Mouse (Mus musculus) midbrain, embryonic 10.5 days (tissue): ENCODE measurements around the gene Kcnj16. TPM values are rescaled to one million over a fixed set of nuclear protein-coding genes. Genes with fewer than 3 reads are reported as not detected.

ENCODE experiments used
- DNase-seq: peaks from one replicate; pipeline ENCODE4 v3.0.0-alpha.2; 2017; ENCODE audit warnings: low spot score
- H3K27ac ChIP-seq: fragments of 300-500 bp; sonication (generic); replicated peaks from 2 replicates; pipeline ENCODE4 v1.5.1; 2016; ENCODE audit warnings: mild to moderate bottlenecking
- H3K27me3 ChIP-seq: fragments of 300-500 bp; sonication (generic); 2 replicates; pipeline ENCODE4 v1.6.1; 2016; ENCODE audit warnings: low read depth, mild to moderate bottlenecking; ENCODE audit not compliant: poor library complexity, severe bottlenecking
- H3K36me3 ChIP-seq: fragments of 300-500 bp; sonication (generic); 2 replicates; pipeline ENCODE4 v1.6.1; 2016; ENCODE audit warnings: mild to moderate bottlenecking, moderate library complexity
- H3K4me1 ChIP-seq: fragments of 300-500 bp; sonication (generic); 2 replicates; pipeline ENCODE4 v1.6.1; 2016
- H3K4me3 ChIP-seq: fragments of 300-500 bp; sonication (generic); 2 replicates; pipeline ENCODE4 v1.5.1; 2016; ENCODE audit warnings: mild to moderate bottlenecking, moderate library complexity
- H3K9me3 ChIP-seq: fragments of 300-500 bp; sonication (generic); replicated peaks from 2 replicates; pipeline ENCODE4 v1.6.1; 2016; ENCODE audit warnings: mild to moderate bottlenecking
- WGBS: fragments of 180-500 bp; shearing (Covaris S2); methylation state at CpG from one replicate; pipeline ENCODE4 v1.1.7; 2016; 5-methylcytosine and 5-hydroxymethylcytosine counted together
- polyA plus RNA-seq: library from polyadenylated mRNA; unstranded; fragments of >200 nt; fragmentation: Nextera tagmentation; extraction: Ambion mirVana; gene quantifications from 2 replicates; pipeline ENCODE4 v1.2.1, GENCODE M21; 2016

Gene Kcnj16
- polyA plus RNA-seq, 1 experiment from 2014 or later, result not detected

DNA sequence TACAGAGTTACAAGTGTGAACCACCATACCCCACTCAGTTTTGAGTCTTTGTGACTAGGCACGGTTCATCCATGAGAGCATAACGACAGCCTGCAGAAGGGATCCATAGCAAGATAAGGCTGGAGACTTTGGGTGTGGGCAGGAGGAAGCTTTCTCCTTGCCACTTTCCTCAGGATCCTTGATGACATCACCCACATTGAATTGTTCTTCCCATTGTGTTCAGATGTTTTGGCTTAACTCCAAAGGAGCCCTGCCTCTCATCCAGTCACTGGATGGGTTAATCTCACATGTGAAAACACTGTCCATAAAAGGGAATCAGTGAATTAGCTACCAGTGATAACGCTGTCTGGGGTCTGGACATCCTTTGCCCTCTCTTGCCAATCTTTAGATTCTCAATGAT lies 37.3 kb downstream of the Kcnj16 start:
- Histone ChIP-seq H3K4me3 (no peak overlapping the region), H3K27me3 (no peaks in the 10 kb centered on the region), H3K27ac (no peak overlapping the region), H3K4me1 (no peaks in the 10 kb centered on the region), H3K9me3 (no peaks in the 10 kb centered on the region), H3K36me3 (no peaks in the 10 kb centered on the region)
- WGBS, result 85% methylated on average over 3 of the region's 3 CpGs
- DNase-seq, result no peak

DNA sequence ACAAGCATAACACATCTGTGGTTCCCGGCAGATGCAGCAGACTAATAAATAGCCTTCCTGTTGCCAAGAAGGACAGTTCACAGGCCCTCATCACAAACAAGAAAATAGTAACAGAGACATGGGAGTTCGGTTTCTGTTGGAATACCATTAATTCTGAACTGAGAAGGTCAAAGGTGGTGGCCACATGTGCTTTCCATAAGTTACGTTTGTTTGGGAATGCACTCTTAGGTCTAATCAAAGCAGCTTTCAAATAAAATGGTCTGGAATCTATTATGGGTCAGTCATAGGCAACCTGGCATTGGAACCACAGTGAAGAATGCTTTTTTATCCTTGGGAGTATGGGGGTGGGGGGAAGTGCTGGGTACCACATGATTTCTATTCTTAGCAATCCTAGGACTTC lies 41.6 kb downstream of the Kcnj16 start:
- WGBS, result 74% methylated on average over 3 of the region's 3 CpGs
- Histone ChIP-seq H3K27ac (no peak overlapping the region), H3K4me3 (no peak overlapping the region), H3K9me3 (no peaks in the 10 kb centered on the region), H3K4me1 (no peaks in the 10 kb centered on the region), H3K36me3 (no peaks in the 10 kb centered on the region), H3K27me3 (no peaks in the 10 kb centered on the region)
- DNase-seq, result no peak

DNA sequence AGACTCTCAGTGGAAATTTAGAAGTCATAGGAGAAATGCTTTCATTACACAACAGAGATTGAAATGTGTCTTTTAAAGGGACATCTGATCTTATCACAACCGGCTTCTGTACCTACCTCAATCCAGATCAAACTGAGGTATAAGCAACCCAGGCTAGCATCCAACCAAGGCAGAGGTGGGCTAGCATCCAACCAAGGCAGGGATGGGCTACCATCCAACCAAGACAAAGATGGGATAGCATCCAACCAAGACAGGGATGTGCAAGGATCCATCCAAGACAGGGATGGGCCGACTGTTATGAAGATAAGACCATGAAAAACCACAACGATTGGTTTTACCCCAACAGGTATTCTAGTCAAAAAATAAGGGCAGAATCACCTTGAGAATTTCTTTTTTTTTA lies 48.4 kb downstream of the Kcnj16 start:
- 93% methylated on average over 3 of the region's 3 CpGs for WGBS
- Histone ChIP-seq H3K4me1 (peaks cover 7% of the 10 kb centered on the region), H3K4me3 (no peak overlapping the region), H3K9me3 (no peaks in the 10 kb centered on the region), H3K27ac (no peak overlapping the region), H3K27me3 (no peaks in the 10 kb centered on the region), H3K36me3 (no peaks in the 10 kb centered on the region)
- DNase-seq, result no peak

DNA sequence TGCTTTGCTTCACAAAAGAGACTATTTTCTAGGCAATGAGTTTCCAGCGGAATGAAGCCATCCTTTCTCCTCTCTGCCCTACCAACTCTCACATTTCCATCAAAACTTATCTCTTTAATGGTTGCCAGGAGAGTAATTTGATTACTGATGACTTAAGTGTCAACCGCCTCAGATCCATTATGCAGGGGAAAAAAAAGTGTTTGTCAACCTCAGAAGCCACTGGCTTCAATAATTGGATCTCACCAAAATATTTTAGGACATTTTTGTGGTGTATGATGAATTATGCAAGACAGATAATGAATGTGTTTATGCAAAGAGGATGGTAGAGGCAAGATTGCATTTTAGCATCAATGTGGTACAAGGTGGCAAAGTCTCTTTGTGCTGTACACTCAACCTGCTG lies 52.4 kb downstream of the Kcnj16 start:
- DNase-seq, result no peak
- Histone ChIP-seq H3K27ac (no peak overlapping the region), H3K4me3 (no peak overlapping the region), H3K9me3 (peaks cover 7% of the 10 kb centered on the region; the same call in 1 of the 2 replicates), H3K27me3 (no peaks in the 10 kb centered on the region), H3K36me3 (no peaks in the 10 kb centered on the region), H3K4me1 (peaks cover 19% of the 10 kb centered on the region)
- 53% methylated on average over 2 of the region's 2 CpGs for WGBS

DNA sequence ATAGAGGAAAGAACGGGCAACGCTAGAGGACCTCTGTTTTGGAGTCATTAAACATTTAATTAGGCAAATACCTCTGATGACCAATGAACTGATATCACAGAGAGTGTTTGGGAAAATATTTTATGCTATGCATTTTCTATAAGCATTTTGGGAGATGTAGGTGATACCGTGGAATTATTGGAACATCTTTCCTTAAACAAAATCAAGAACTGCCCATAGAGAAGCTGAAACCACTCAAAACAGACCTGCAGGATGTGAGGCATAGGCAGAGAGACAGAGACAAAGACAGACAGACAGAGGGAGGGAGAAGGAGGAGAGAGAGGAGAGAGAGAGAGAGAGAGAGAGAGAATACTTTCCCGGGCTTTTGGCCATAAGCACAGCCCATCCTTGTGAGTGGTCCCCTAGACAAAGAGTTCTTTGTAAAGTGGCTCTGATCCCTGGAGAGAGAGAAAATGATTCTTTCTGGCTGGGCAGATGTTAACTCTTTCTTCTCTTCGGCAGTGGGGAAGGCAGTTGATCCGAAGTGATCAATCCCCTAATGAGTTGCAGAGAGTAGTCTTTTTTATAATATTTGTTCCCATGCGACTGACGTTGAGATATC lies 54.9 kb downstream of the Kcnj16 start:
- WGBS, result 52% methylated on average over 8 of the region's 8 CpGs
- Histone ChIP-seq H3K9me3 (peaks cover 7% of the 10 kb centered on the region; the same call in 1 of the 2 replicates), H3K27ac (peak overlapping the region; percentile 76), H3K4me3 (no peak overlapping the region), H3K27me3 (no peaks in the 10 kb centered on the region), H3K4me1 (peaks cover 19% of the 10 kb centered on the region), H3K36me3 (no peaks in the 10 kb centered on the region)
- DNase-seq, result no peak

DNA sequence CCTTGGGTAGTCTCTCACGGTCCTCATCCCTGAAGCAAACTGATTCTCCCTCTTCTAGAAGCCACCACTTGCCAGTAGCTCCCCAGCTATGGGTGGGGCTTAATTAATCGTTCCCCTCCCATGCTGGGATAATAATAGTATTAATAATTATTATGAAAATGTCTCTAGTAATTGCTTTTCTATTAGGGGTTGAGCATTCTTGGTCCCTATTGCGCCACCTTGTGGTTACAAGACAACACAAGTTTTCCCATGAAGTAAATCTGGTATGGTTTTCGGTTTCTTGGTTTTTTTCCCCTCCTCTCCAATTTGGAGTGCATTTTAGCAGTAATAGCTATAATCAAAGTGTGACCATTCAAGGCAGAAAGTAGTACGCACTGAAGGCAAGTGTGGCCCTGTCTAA lies 74.3 kb downstream of the Kcnj16 start:
- no peak overlapping the region for H3K4me3 ChIP-seq
- no peak for DNase-seq
- no peaks in the 10 kb centered on the region for H3K9me3 ChIP-seq
- H3K27ac ChIP-seq, result no peak overlapping the region
- no peaks in the 10 kb centered on the region for H3K36me3 ChIP-seq
- H3K27me3 ChIP-seq, result no peaks in the 10 kb centered on the region
- no peaks in the 10 kb centered on the region for H3K4me1 ChIP-seq
- 52% methylated on average over 5 of the region's 5 CpGs for whole genome bisulfite sequencing

DNA sequence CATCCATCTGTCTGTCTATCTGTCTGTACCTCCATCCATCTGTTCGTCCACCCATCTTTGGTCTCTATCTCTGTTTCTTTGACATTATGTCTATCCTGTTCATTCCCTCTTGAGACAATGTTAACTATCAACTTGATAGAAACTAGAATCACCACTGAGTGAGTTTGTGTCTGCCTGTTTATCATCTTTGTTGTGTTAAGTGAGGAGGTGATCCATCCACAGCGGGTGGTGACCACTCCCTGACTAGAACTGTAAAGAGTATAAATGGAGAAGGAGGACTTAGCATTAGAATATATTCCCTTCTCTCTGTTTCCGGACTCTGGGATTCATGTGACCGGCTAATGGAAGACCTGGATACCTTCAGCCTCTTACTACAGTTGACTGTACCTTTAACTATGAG lies 75.5 kb downstream of the Kcnj16 start:
- no peaks in the 10 kb centered on the region for H3K36me3 ChIP-seq
- no peaks in the 10 kb centered on the region for H3K9me3 ChIP-seq
- H3K27ac ChIP-seq, result no peak overlapping the region
- no peak for DNase-seq
- no peaks in the 10 kb centered on the region for H3K4me1 ChIP-seq
- WGBS, result 89% methylated on average over 4 of the region's 4 CpGs
- H3K27me3 ChIP-seq, result no peaks in the 10 kb centered on the region
- no peak overlapping the region for H3K4me3 ChIP-seq

DNA sequence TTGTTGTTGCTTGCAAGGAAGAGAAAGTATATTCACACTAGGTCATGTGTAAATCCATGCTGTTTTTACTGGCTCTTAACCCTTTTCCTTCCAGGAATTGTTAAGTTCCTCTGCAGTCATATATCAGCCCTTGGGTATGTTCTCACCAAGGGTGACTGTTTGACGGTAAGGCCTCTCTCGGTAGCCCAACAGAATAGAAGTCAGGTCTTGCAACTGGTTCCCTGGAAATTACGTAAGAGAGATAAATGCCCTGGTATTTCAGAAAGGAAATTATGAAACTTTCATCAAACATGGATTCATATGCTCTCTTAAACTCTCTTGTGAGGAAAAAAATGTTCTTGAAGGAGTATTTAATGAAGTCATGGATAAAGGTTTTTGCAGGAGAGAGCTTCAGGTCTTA lies 86.4 kb downstream of the Kcnj16 start:
- Histone ChIP-seq H3K27me3 (no peaks in the 10 kb centered on the region), H3K27ac (no peak overlapping the region), H3K9me3 (no peaks in the 10 kb centered on the region), H3K4me3 (no peak overlapping the region), H3K36me3 (no peaks in the 10 kb centered on the region), H3K4me1 (no peaks in the 10 kb centered on the region)
- WGBS, result 94% methylated on average over 3 of the region's 3 CpGs
- DNase-seq, result no peak

DNA sequence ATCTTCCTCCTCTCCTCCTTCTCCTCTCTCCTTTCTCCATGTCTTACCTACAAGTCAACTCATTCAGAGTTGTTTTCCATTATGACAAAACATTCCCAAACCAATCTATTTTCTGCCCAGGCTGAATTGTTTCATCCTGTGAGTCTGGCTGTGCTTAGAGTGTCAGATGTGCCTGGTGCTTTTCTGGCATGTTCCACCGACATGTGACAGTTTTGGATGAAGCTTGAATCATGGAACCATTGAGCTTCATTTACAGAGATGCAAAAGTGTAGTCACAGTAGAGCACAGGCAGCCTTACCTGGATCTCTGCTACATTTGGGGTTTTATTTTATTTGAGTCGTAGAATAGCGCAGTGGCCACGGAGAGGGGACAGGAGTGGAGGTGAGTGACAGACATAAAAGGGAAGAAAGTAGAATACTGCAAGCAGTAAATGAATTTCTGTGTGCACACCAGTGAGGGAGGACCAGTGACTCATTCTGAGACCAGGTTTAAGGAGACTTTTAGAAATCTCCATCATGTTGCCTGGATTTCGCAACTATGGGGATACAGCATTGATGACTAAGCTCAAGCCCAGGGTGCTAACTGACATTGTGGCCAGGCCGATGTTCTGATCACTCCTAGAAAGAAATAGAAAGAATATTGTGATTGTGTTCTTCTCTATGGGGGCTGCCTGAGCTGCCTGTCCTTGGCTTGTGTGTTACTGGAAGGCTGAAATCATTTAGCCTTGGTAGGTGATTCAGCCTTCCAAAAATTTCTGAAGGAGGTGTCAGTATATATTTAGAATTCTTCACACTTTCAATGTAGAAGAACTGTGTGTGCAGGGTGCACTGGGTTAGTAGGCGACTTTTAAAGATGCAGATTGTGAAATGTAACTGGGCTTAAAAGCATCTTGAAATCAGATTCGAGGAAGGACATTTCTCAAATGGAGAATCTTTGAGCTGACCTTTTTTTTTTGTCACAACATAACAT lies 87.3 kb downstream of the Kcnj16 start:
- H3K4me3 ChIP-seq, result no peak overlapping the region
- 92% methylated on average over 8 of the region's 8 CpGs for WGBS
- H3K27me3 ChIP-seq, result no peaks in the 10 kb centered on the region
- no peaks in the 10 kb centered on the region for H3K36me3 ChIP-seq
- H3K27ac ChIP-seq, result no peak overlapping the region
- H3K9me3 ChIP-seq, result no peaks in the 10 kb centered on the region
- DNase-seq, result no peak
- peaks cover 1% of the 10 kb centered on the region for H3K4me1 ChIP-seq

DNA sequence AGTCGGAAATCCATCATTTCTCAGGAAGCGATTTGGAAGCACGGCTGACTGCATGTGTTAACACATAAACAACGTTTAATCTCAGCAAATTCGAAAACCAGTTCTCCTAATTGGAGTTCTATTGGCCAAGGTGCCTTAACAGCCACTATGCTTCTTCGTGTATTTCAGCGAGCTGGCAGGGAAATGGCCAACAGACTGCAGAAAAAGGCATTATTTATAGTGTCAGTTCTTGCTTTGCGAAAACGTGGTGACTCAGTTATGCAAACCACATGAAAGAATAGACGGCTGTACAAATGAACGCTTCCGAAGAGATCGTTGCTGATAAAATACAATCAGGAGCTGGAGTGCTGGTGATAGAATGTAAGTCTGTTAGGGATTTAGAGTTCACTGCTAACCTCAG lies 88.2 kb downstream of the Kcnj16 start:
- no peaks in the 10 kb centered on the region for H3K27me3 ChIP-seq
- H3K36me3 ChIP-seq, result no peaks in the 10 kb centered on the region
- DNase-seq, result no peak
- no peak overlapping the region for H3K4me3 ChIP-seq
- 92% methylated on average over 13 of the region's 13 CpGs for WGBS
- H3K27ac ChIP-seq, result no peak overlapping the region
- H3K4me1 ChIP-seq, result peaks cover 5% of the 10 kb centered on the region
- no peaks in the 10 kb centered on the region for H3K9me3 ChIP-seq

DNA sequence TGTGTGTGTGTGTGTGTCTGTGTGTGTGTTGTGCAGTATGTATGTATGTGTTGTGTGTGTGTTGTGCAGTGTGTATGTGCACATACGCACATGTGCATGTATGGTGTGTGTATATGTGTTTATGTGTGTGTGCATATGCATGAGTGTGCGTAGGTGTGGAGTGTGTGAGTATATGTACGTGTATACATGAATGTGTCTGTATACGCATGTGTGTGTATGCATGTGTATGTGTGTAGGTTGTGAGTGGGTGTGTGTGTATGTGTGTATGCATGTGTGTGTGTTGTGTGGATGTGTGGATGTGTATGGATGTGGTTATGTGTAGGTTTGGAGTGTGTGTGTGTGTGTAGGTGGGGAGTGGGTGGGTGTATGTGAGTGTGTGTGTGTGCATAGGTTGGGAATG lies 89.6 kb downstream of the Kcnj16 start:
- Histone ChIP-seq H3K4me1 (peaks cover 5% of the 10 kb centered on the region), H3K4me3 (no peak overlapping the region), H3K27me3 (no peaks in the 10 kb centered on the region), H3K27ac (no peak overlapping the region), H3K9me3 (no peaks in the 10 kb centered on the region), H3K36me3 (no peaks in the 10 kb centered on the region)
- DNase-seq, result no peak
- WGBS, result 94% methylated on average over 4 of the region's 4 CpGs

DNA sequence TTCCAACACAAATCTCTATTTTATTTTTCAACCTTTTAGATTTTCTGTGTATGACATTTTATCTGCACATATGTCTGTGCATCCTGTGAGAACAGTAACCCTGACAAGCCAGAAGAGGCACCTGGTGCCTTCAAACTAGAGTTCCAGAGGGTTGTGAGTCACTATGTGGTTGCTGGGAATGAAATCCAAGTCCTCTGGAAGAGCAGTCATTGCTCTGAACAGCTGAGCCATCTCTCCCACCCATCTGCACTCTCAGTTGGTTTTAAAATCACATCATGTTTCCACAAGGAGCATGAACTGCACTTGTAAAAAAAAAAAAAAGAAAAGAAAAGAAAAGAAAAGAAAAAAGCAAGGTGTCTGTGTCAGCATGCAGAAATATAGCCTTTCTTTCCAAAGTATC lies 91.6 kb downstream of the Kcnj16 start:
- Histone ChIP-seq H3K9me3 (no peaks in the 10 kb centered on the region), H3K4me3 (no peak overlapping the region), H3K4me1 (peaks cover 7% of the 10 kb centered on the region), H3K27ac (no peak overlapping the region), H3K27me3 (no peaks in the 10 kb centered on the region), H3K36me3 (no peaks in the 10 kb centered on the region)
- DNase-seq, result no peak

DNA sequence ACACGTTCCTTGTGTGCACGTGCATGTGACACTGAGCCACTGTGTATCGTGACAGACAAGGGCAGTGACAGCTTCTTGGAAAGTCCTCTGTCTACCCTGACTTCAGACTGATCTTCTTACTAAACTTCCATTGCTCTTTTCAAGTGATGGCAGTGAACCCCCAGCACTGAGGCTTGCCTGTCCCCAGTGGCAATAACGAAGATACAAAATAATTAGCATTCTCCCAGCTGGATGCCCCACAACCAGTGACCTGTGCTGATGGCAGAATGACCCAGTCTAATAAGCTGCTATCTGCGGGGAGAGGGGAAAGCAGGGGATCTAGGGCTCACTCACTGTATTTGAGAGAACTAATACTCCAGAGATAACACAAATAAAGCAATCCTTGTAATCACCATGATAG lies 92.4 kb downstream of the Kcnj16 start:
- Histone ChIP-seq H3K27ac (no peak overlapping the region), H3K4me1 (peaks cover 14% of the 10 kb centered on the region), H3K36me3 (no peaks in the 10 kb centered on the region), H3K27me3 (no peaks in the 10 kb centered on the region), H3K9me3 (no peaks in the 10 kb centered on the region), H3K4me3 (no peak overlapping the region)
- no peak for DNase-seq
- 61% methylated on average over 5 of the region's 5 CpGs for WGBS
